Mouse (Mus musculus): ENCODE measurements around the gene Rps6kc1. TPM values are rescaled to one million over a fixed set of nuclear protein-coding genes. Genes with fewer than 3 reads are reported as not detected.

Gene Rps6kc1
- total and polyA plus RNA-seq, 3 experiments = 7.8 to 18.0 (median 12.5) TPM

DNA sequence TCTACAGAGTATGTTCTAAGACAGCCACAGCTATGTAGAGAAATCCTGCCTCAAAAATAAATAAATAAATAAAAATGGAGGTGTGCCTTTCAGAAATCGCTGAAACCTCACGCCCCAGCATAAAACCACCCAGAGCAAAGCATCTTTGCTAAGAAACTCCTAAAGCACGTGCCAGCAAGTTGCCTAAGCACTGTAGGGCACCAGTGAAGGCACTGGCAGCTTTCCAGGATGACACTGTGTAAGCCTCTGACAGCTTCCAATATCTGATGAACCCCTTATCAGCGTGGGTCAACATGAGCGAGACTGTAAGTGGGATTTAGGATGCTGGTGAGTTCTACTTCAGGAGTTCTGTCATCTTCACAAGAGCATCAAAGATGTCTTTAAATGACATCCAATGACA is 39.4 kb upstream of the Rps6kc1 start:
- Histone ChIP-seq H3K79me2 (replicated peaks; ENCODE audit: control insufficient read depth, extremely low read depth, insufficient read depth, poor library complexity, severe bottlenecking) (no peaks in the 10 kb centered on the region), H3K9ac (ENCODE audit: insufficient read depth, low read depth) (no peak overlapping the region), H3K4me1 (ENCODE audit: control insufficient read depth in 1 of 2, insufficient read depth in 2 of 2) (peaks cover 0 to 11% of the 10 kb centered on the region in 2 experiments; a peak in 2 of 4 replicates), H3K27ac (ENCODE audit: insufficient read depth, low read depth) (no peak overlapping the region), H3K36me3 (replicated peaks in 1 of 2; ENCODE audit: control insufficient read depth in 1 of 2, insufficient read depth in 1 of 2, low read length in 1 of 2) (peaks cover 4 to 25% of the 10 kb centered on the region in 2 experiments), H3K9me3 (replicated peaks; ENCODE audit: low read length) (no peaks in the 10 kb centered on the region), H3K27me3 (replicated peaks) (no peaks in the 10 kb centered on the region), H3K4me3 (replicated peaks in 1 of 3; ENCODE audit: low read depth in 2 of 3, low read length in 2 of 3, poor library complexity in 1 of 3) (no peak overlapping the region), H3K4me2 (ENCODE audit: insufficient read depth, low read depth, poor library complexity, severe bottlenecking) (no peak overlapping the region)
- TF ChIP-seq JUN (IDR thresholded peaks at IDR 0.05; ENCODE audit: insufficient read depth, low read depth, low read length) (no peak), ZMIZ1 (IDR thresholded peaks at IDR 0.05; ENCODE audit: low read depth, low read length) (no peak), GABPA (IDR thresholded peaks at IDR 0.05; ENCODE audit: insufficient replicate concordance, low read depth, low read length) (no peak), NRF1 (IDR thresholded peaks at IDR 0.05; ENCODE audit: low read depth, low read length) (no peak), CHD2 (IDR thresholded peaks at IDR 0.05; ENCODE audit: low read length) (no peak), SMC3 (IDR thresholded peaks at IDR 0.05; ENCODE audit: low read depth, low read length) (no peak), ZC3H11A (IDR thresholded peaks at IDR 0.05; ENCODE audit: low read depth, low read length) (no peak), CTCF (conservative IDR thresholded peaks at IDR 0.05 in 1 of 2, IDR thresholded peaks at IDR 0.05 in 1 of 2; ENCODE audit: low read depth in 2 of 2, low read length in 2 of 2) (no peak), MAX (IDR thresholded peaks at IDR 0.05; ENCODE audit: low read length) (no peak), RAD21 (IDR thresholded peaks at IDR 0.05; ENCODE audit: low read depth, low read length) (no peak), TCF12 (IDR thresholded peaks at IDR 0.05; ENCODE audit: low read depth, low read length) (no peak), UBTF (IDR thresholded peaks at IDR 0.05; ENCODE audit: low read depth, low read length) (no peak)
- dilution Hi-C loops (cut with MboI; ENCODE audit: extremely low pct_ligation_motif_present, extremely low pct_unique_long_range_greater_than_20kb, low sequenced_read_pairs) (no loop called here), in situ Hi-C loops (cut with MboI; ENCODE audit: low pct_ligation_motif_present, low pct_unique_long_range_greater_than_20kb, low sequenced_read_pairs) (loop anchor here (10.0 kb wide), 1 partner anchor 334 kb away; no protein-coding TSS in a partner anchor)
- DNase-seq (ENCODE audit: extremely low read depth) = no peak

DNA sequence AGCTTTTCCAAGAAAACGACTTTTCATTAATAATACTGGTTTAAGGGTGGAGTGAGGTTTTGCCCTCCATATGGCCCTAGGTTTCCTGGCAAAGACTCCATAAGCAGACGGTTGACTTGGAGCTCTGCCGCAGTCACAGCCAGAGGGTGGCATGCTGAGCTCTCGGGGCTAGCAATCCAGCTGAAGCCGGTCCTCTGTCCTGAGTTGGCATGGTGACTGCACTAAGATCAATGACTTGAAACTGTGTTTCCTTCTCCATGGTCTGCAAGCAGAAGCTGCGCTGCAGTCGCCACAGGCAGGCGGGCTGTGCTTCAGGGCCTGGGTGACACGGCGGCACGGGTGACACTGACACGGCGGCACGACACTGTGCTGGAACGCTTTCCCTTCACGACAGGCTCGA is 37.3 kb upstream of the Rps6kc1 start:
- H3K4me3 ChIP-seq (replicated peaks in 1 of 3; ENCODE audit: low read depth in 2 of 3, low read length in 2 of 3, poor library complexity in 1 of 3) = no peak overlapping the region
- H3K9me3 ChIP-seq (replicated peaks; ENCODE audit: low read length) = no peaks in the 10 kb centered on the region
- DNase-seq (ENCODE audit: extremely low read depth) = no peak
- H3K9ac ChIP-seq (ENCODE audit: insufficient read depth, low read depth) = no peak overlapping the region
- H3K4me2 ChIP-seq (ENCODE audit: insufficient read depth, low read depth, poor library complexity, severe bottlenecking) = no peak overlapping the region
- peaks cover 0 to 11% of the 10 kb centered on the region in 2 experiments; a peak in 2 of 4 replicates for H3K4me1 ChIP-seq (ENCODE audit: control insufficient read depth in 1 of 2, insufficient read depth in 2 of 2)
- TF ChIP-seq GABPA (IDR thresholded peaks at IDR 0.05; ENCODE audit: insufficient replicate concordance, low read depth, low read length) = no peak
- no peak for TF ChIP-seq MXI1 (IDR thresholded peaks at IDR 0.05; ENCODE audit: low read depth, low read length)
- TF ChIP-seq TBP (conservative IDR thresholded peaks at IDR 0.05; ENCODE audit: low read depth, low read length) = no peak
- no peak for TF ChIP-seq ETS1 (conservative IDR thresholded peaks at IDR 0.05; ENCODE audit: low read depth, low read length)
- TF ChIP-seq JUN (IDR thresholded peaks at IDR 0.05; ENCODE audit: insufficient read depth, low read depth, low read length) = no peak
- TF ChIP-seq PAX5 (IDR thresholded peaks at IDR 0.05; ENCODE audit: low read length) = no peak
- TF ChIP-seq CHD2 (IDR thresholded peaks at IDR 0.05; ENCODE audit: low read length) = no peak
- no peak for TF ChIP-seq UBTF (IDR thresholded peaks at IDR 0.05; ENCODE audit: low read depth, low read length)
- no peak for TF ChIP-seq HCFC1 (IDR thresholded peaks at IDR 0.05; ENCODE audit: low read depth, low read length)
- TF ChIP-seq POLR2A (IDR thresholded peaks at IDR 0.05; ENCODE audit: low read depth, low read length) = no peak
- TF ChIP-seq MAFK (IDR thresholded peaks at IDR 0.05; ENCODE audit: insufficient replicate concordance, low read length) = no peak
- no peak for TF ChIP-seq JUND (conservative IDR thresholded peaks at IDR 0.05; ENCODE audit: low read depth, low read length)
- no peak for TF ChIP-seq TCF12 (IDR thresholded peaks at IDR 0.05; ENCODE audit: low read depth, low read length)
- TF ChIP-seq POLR2AphosphoS2 (IDR thresholded peaks at IDR 0.05; ENCODE audit: low read depth, low read length) = no peak
- no peak for TF ChIP-seq ZNF384 (IDR thresholded peaks at IDR 0.05; ENCODE audit: low read depth, low read length)
- peaks cover 16 to 44% of the 10 kb centered on the region in 2 experiments for H3K36me3 ChIP-seq (replicated peaks in 1 of 2; ENCODE audit: control insufficient read depth in 1 of 2, insufficient read depth in 1 of 2, low read length in 1 of 2)
- no peak overlapping the region for H3K27ac ChIP-seq (ENCODE audit: insufficient read depth, low read depth)
- H3K79me2 ChIP-seq (replicated peaks; ENCODE audit: control insufficient read depth, extremely low read depth, insufficient read depth, poor library complexity, severe bottlenecking) = no peaks in the 10 kb centered on the region
- no peaks in the 10 kb centered on the region for H3K27me3 ChIP-seq (replicated peaks)
- dilution Hi-C loops (cut with MboI; ENCODE audit: extremely low pct_ligation_motif_present, extremely low pct_unique_long_range_greater_than_20kb, low sequenced_read_pairs) = no loop called here
- in situ Hi-C loops (cut with MboI; ENCODE audit: low pct_ligation_motif_present, low pct_unique_long_range_greater_than_20kb, low sequenced_read_pairs) = no loop called here

Data from CH12.LX (cell line).